Mouse (Mus musculus): ENCODE data around the gene Cdc42ep4. TPM values are rescaled to one million over a fixed set of nuclear protein-coding genes. Genes with fewer than 3 reads are reported as not detected.

Gene Cdc42ep4
- polyA plus RNA-seq, 1 experiment from 2014 or later: 102 TPM

GRCm38 (mm10) chr11:113771187-113771586 lies 19.5 kb upstream of the Cdc42ep4 start:
- no peak overlapping the region for H3K27ac ChIP-seq
- 80% methylated on average over 13 of the region's 13 CpGs for WGBS
- H3K9me3 ChIP-seq: no peaks in the 10 kb centered on the region
- H3K27me3 ChIP-seq: no peaks in the 10 kb centered on the region
- no peak overlapping the region for H3K4me2 ChIP-seq (replicated peaks)
- H3K36me3 ChIP-seq: no peaks in the 10 kb centered on the region
- no peak overlapping the region for H3K4me3 ChIP-seq
- H3K9ac ChIP-seq: no peak overlapping the region
- ATAC-seq (ENCODE audit: low FRiP score, low read depth): no peak
- peaks cover 29% of the 10 kb centered on the region for H3K4me1 ChIP-seq

GRCm38 (mm10) chr11:113768356-113768755 lies 16.7 kb upstream of the Cdc42ep4 start:
- no peak for ATAC-seq (ENCODE audit: low FRiP score, low read depth)
- Histone ChIP-seq H3K27ac (no peak overlapping the region), H3K36me3 (no peaks in the 10 kb centered on the region), H3K4me3 (no peak overlapping the region), H3K9ac (no peak overlapping the region), H3K27me3 (no peaks in the 10 kb centered on the region), H3K4me2 (replicated peaks) (no peak overlapping the region), H3K9me3 (no peaks in the 10 kb centered on the region), H3K4me1 (peaks cover 46% of the 10 kb centered on the region)
- WGBS: 50% methylated on average over 3 of the region's 3 CpGs

GRCm38 (mm10) chr11:113767285-113767684 lies 15.6 kb upstream of the Cdc42ep4 start:
- Histone ChIP-seq H3K4me3 (no peak overlapping the region), H3K9me3 (no peaks in the 10 kb centered on the region), H3K4me1 (peaks cover 50% of the 10 kb centered on the region), H3K27me3 (no peaks in the 10 kb centered on the region), H3K9ac (peak overlapping the region; percentile 40; the same call in 1 of the 2 replicates), H3K4me2 (replicated peaks) (no peak overlapping the region), H3K36me3 (no peaks in the 10 kb centered on the region), H3K27ac (no peak overlapping the region; the same call in 1 of the 2 replicates)
- no peak for ATAC-seq (ENCODE audit: low FRiP score, low read depth)
- 54% methylated on average over 8 of the region's 8 CpGs for WGBS

- no peak overlapping the region for H3K4me3 ChIP-seq
- no peak overlapping the region for H3K9ac ChIP-seq
- no peaks in the 10 kb centered on the region for H3K9me3 ChIP-seq
- H3K27ac ChIP-seq: no peak overlapping the region
- no peak for ATAC-seq (ENCODE audit: low FRiP score, low read depth)
- WGBS: 25% methylated on average over 10 of the region's 10 CpGs
- no peak overlapping the region for H3K4me2 ChIP-seq (replicated peaks)
- H3K27me3 ChIP-seq: no peaks in the 10 kb centered on the region
- H3K36me3 ChIP-seq: no peaks in the 10 kb centered on the region
- H3K4me1 ChIP-seq: peaks cover 50% of the 10 kb centered on the region
Observed at GRCm38 (mm10) chr11:113766284-113766985, 14.8 kb upstream of the Cdc42ep4 start.

GRCm38 (mm10) chr11:113764132-113764849 lies 12.6 kb upstream of the Cdc42ep4 start:
- ATAC-seq (ENCODE audit: low FRiP score, low read depth): no peak
- peaks cover 50% of the 10 kb centered on the region for H3K4me1 ChIP-seq
- 84% methylated on average over 6 of the region's 6 CpGs for WGBS
- no peaks in the 10 kb centered on the region for H3K36me3 ChIP-seq
- peak overlapping the region; percentile 44; the same call in 1 of the 2 replicates for H3K27ac ChIP-seq
- H3K9me3 ChIP-seq: no peaks in the 10 kb centered on the region
- H3K27me3 ChIP-seq: no peaks in the 10 kb centered on the region
- no peak overlapping the region for H3K9ac ChIP-seq
- H3K4me2 ChIP-seq (replicated peaks): no peak overlapping the region
- no peak overlapping the region for H3K4me3 ChIP-seq

GRCm38 (mm10) chr11:113763449-113763848 lies 11.8 kb upstream of the Cdc42ep4 start:
- Histone ChIP-seq H3K36me3 (no peaks in the 10 kb centered on the region), H3K27me3 (no peaks in the 10 kb centered on the region), H3K4me1 (peaks cover 44% of the 10 kb centered on the region), H3K27ac (peak overlapping the region; percentile 44), H3K4me2 (replicated peaks) (peak overlapping the region; percentile 42), H3K9me3 (no peaks in the 10 kb centered on the region), H3K9ac (no peak overlapping the region), H3K4me3 (no peak overlapping the region)
- WGBS: 10% methylated on average over 5 of the region's 5 CpGs
- ATAC-seq (ENCODE audit: low FRiP score, low read depth): peak; percentile 48; the same call in 1 of the 2 replicates

GRCm38 (mm10) chr11:113762136-113762797 lies 10.6 kb upstream of the Cdc42ep4 start:
- Histone ChIP-seq H3K27me3 (no peaks in the 10 kb centered on the region), H3K4me1 (peaks cover 32% of the 10 kb centered on the region), H3K9me3 (no peaks in the 10 kb centered on the region), H3K9ac (no peak overlapping the region), H3K4me2 (replicated peaks) (no peak overlapping the region), H3K4me3 (no peak overlapping the region), H3K36me3 (no peaks in the 10 kb centered on the region), H3K27ac (no peak overlapping the region)
- 84% methylated on average over 8 of the region's 8 CpGs for WGBS
- ATAC-seq (ENCODE audit: low FRiP score, low read depth): no peak

GRCm38 (mm10) chr11:113761646-113762045 lies 10.0 kb upstream of the Cdc42ep4 start:
- Histone ChIP-seq H3K9me3 (no peaks in the 10 kb centered on the region), H3K9ac (no peak overlapping the region), H3K27ac (no peak overlapping the region), H3K27me3 (no peaks in the 10 kb centered on the region), H3K36me3 (no peaks in the 10 kb centered on the region), H3K4me3 (no peak overlapping the region), H3K4me1 (peaks cover 26% of the 10 kb centered on the region), H3K4me2 (replicated peaks) (no peak overlapping the region)
- WGBS: 85% methylated on average over 7 of the region's 7 CpGs
- no peak for ATAC-seq (ENCODE audit: low FRiP score, low read depth)

- ATAC-seq (ENCODE audit: low FRiP score, low read depth): no peak
- Histone ChIP-seq H3K27me3 (no peaks in the 10 kb centered on the region), H3K4me2 (replicated peaks) (no peak overlapping the region), H3K4me1 (peaks cover 20% of the 10 kb centered on the region), H3K36me3 (no peaks in the 10 kb centered on the region), H3K4me3 (no peak overlapping the region), H3K27ac (no peak overlapping the region), H3K9me3 (no peaks in the 10 kb centered on the region), H3K9ac (no peak overlapping the region)
- WGBS: 56% methylated on average over 7 of the region's 7 CpGs
Observed at GRCm38 (mm10) chr11:113760476-113760875, 8.8 kb upstream of the Cdc42ep4 start.

- Histone ChIP-seq H3K4me1 (peaks cover 26% of the 10 kb centered on the region), H3K4me3 (no peak overlapping the region), H3K4me2 (replicated peaks) (no peak overlapping the region), H3K27ac (no peak overlapping the region), H3K36me3 (no peaks in the 10 kb centered on the region), H3K9ac (no peak overlapping the region), H3K9me3 (no peaks in the 10 kb centered on the region), H3K27me3 (no peaks in the 10 kb centered on the region)
- 89% methylated on average over 5 of the region's 5 CpGs for WGBS
- no peak for ATAC-seq (ENCODE audit: low FRiP score, low read depth)
Observed at GRCm38 (mm10) chr11:113758851-113759250, 7.2 kb upstream of the Cdc42ep4 start.

- Histone ChIP-seq H3K4me3 (no peak overlapping the region), H3K27me3 (no peaks in the 10 kb centered on the region), H3K4me2 (replicated peaks) (no peak overlapping the region), H3K36me3 (no peaks in the 10 kb centered on the region), H3K9me3 (no peaks in the 10 kb centered on the region), H3K9ac (no peak overlapping the region), H3K4me1 (peaks cover 23% of the 10 kb centered on the region), H3K27ac (no peak overlapping the region)
- 91% methylated on average over 12 of the region's 12 CpGs for WGBS
- no peak for ATAC-seq (ENCODE audit: low FRiP score, low read depth)
Observed at GRCm38 (mm10) chr11:113756578-113756977, 4.9 kb upstream of the Cdc42ep4 start.

- H3K27me3 ChIP-seq: no peaks in the 10 kb centered on the region
- H3K36me3 ChIP-seq: no peaks in the 10 kb centered on the region
- 93% methylated on average over 14 of the region's 14 CpGs for WGBS
- peaks cover 23% of the 10 kb centered on the region for H3K4me1 ChIP-seq
- no peak overlapping the region for H3K4me3 ChIP-seq
- H3K27ac ChIP-seq: no peak overlapping the region
- H3K9me3 ChIP-seq: no peaks in the 10 kb centered on the region
- no peak for ATAC-seq (ENCODE audit: low FRiP score, low read depth)
- H3K4me2 ChIP-seq (replicated peaks): no peak overlapping the region
- H3K9ac ChIP-seq: no peak overlapping the region
Observed at GRCm38 (mm10) chr11:113755878-113756277, 4.2 kb upstream of the Cdc42ep4 start.
